Mouse (Mus musculus) G1E (cell line): ENCODE results near the gene Pak4. TPM values are rescaled to one million over a fixed set of nuclear protein-coding genes. Genes with fewer than 3 reads are reported as not detected.
A peak's percentile ranks its signal among the peaks of the same experiment; 100 is the strongest.

ENCODE experiments used
- ATAC-seq: 2 replicates; pipeline ENCODE4 v1.8.0; 2016; ENCODE audit warnings: mild to moderate bottlenecking; ENCODE audit not compliant: insufficient number of reproducible peaks, poor library complexity, low FRiP score, severe bottlenecking; ENCODE audit errors: extremely low read depth
- DNase-seq: peaks from one replicate; pipeline ENCODE4 v3.0.0; 2012; ENCODE audit warnings: low spot score
- H3K27me3 ChIP-seq: 2 replicates; pipeline ENCODE4 v1.6.1; 2012; ENCODE audit warnings: mild to moderate bottlenecking, low read length, inconsistent platforms; ENCODE audit not compliant: insufficient read depth
- H3K36me3 ChIP-seq: replicated peaks from 2 replicates; pipeline ENCODE3; 2012; ENCODE audit warnings: mild to moderate bottlenecking, inconsistent platforms
- H3K4me1 ChIP-seq: 2 replicates; pipeline ENCODE4 v1.6.1; 2012; ENCODE audit warnings: low read depth, low read length, inconsistent platforms, mixed read lengths; ENCODE audit not compliant: insufficient read depth
- H3K4me3 ChIP-seq: 2 replicates; pipeline ENCODE4 v1.5.1; 2012; ENCODE audit warnings: low read depth, mild to moderate bottlenecking, inconsistent platforms, low read length, moderate library complexity, mixed read lengths
- H3K9me3 ChIP-seq: replicated peaks from 2 replicates; pipeline ENCODE4 v1.6.1; 2012; ENCODE audit warnings: inconsistent platforms
- CTCF ChIP-seq: IDR thresholded peaks from 2 replicates; pipeline ENCODE4 v1.5.1; 2012; ENCODE audit warnings: low read depth, low read length, inconsistent platforms, mixed read lengths
- GATA1 ChIP-seq: IDR thresholded peaks from 2 replicates; pipeline ENCODE4 v1.6.1; 2012; ENCODE audit warnings: borderline replicate concordance, low read length, inconsistent platforms, mixed read lengths
- GATA2 ChIP-seq: IDR thresholded peaks from 2 replicates; pipeline ENCODE4 v1.6.1; 2012; ENCODE audit warnings: low read depth, low read length, inconsistent platforms, borderline replicate concordance
- POLR2AphosphoS5 ChIP-seq: IDR thresholded peaks from 2 replicates; pipeline ENCODE4 v1.6.1; 2012; ENCODE audit warnings: low read depth, low read length, inconsistent platforms; ENCODE audit not compliant: insufficient replicate concordance
- TAL1 ChIP-seq: conservative IDR thresholded peaks from 2 replicates; pipeline ENCODE4 v1.6.1; 2012; ENCODE audit warnings: low read depth, low read length, inconsistent platforms, mixed read lengths
- polyA plus RNA-seq: library from polyadenylated mRNA; stranded (reverse); fragments of >175 nt; gene quantifications from 2 replicates; pipeline ENCODE4 v1.2.3, GENCODE M21; 2012
- total RNA-seq, 2 experiments: library from RNA; stranded (forward) in 1 of 2; stranded (reverse) in 1 of 2; fragments of 200-1000 nt in 1 of 2; fragments of >200 nt in 1 of 2; fragmentation: Nextera tagmentation in 1 of 2; gene quantifications; 2 replicates each; pipeline ENCODE4 v1.2.3; 2014 to 2017

The Pak4 gene
- total and polyA plus RNA-seq, 3 experiments, result 5.6 to 72.6 (median 16.0) TPM

DNA sequence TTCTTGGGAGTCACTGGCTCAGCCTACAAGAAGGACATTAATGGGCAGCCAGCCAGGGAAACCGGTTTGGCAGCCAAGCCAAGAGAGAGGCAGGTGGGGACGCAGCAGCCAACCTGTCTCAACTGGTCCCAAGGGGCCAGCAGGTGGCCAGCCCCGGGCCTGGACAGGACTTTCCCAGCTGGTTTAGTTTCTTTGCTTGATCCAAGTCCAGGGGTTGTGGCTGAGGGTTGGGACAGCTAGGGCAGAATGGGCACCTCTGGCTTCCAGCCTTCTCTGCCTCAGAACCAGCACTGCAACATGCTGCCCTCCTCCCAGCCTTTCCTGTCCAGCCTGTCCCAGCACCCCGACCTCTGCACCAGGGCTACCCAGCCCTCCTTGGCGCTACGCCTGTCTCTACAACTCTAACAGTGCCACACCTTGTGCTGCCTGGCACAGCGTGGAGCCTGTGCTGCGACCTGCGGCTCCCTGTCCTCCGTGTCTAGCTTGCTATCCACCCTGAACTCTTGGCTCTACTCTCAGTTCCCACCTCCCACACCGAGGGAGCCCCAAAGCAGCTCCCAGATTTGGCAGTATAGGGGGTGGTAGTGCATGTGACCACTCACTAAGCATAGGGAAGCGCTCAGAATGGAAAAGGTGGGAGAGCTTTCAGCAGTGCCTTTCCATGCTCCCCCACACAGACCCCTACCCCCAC, 27.5 kb downstream of the Pak4 start:
- Histone ChIP-seq H3K4me3 (no peak overlapping the region), H3K4me1 (peaks cover 70% of the 10 kb centered on the region), H3K36me3 (peaks cover 97% of the 10 kb centered on the region), H3K27me3 (no peaks in the 10 kb centered on the region), H3K9me3 (no peaks in the 10 kb centered on the region)
- ATAC-seq (no peak), DNase-seq (no peak)
- TF ChIP-seq TAL1, result no peak
- TF ChIP-seq GATA2, result no peak
- TF ChIP-seq CTCF, result no peak
- no peak for TF ChIP-seq POLR2AphosphoS5
- no peak for TF ChIP-seq GATA1

DNA sequence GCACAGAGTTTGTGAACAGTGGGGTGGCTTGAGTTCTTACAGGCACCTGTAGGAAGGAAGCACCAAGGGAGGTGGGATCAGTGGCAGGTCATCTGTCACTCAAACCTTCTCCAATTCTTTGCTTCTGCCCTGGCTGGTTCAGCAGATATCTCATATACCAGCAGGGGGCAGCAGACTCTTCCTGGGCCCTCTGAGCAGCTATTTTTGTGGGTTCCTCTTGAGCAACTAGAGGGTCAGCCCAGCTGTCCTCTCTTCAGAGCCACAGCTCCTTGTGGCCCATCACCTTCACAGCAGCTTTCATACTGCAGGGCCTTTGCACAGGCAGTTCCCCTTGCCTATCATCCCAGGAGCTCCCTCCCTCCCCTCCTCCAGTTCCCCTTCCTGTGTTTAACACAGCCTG, 29.7 kb downstream of the Pak4 start:
- Histone ChIP-seq H3K27me3 (no peaks in the 10 kb centered on the region), H3K36me3 (peaks cover 97% of the 10 kb centered on the region), H3K4me3 (no peak overlapping the region), H3K9me3 (no peaks in the 10 kb centered on the region), H3K4me1 (peaks cover 48% of the 10 kb centered on the region)
- ATAC-seq (no peak), DNase-seq (peak; percentile 72)
- TF ChIP-seq CTCF, result peak; percentile 69
- no peak for TF ChIP-seq POLR2AphosphoS5

DNA sequence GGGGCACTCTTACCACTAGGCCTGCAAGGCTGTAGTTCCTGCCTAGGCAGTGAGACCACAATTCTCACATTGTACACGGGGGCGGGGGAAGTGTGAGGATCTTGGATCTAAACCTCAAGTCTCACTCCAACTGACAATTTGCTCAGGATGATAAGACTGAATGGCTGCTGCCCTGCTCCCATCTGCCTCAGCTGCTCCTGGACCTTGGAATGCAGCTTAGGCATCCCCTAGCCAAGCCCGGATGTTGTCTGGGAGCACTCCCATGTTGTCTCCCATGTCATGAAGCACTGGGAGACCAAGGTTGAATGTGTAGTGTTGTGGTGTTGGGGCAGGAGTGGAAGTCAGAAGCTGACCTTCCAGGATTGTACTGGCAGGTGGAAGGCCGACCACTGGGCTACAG, 30.4 kb downstream of the Pak4 start:
- Histone ChIP-seq H3K27me3 (no peaks in the 10 kb centered on the region), H3K4me1 (peaks cover 46% of the 10 kb centered on the region), H3K4me3 (no peak overlapping the region), H3K36me3 (peaks cover 97% of the 10 kb centered on the region), H3K9me3 (no peaks in the 10 kb centered on the region)
- no peak for TF ChIP-seq CTCF
- no peak for TF ChIP-seq TAL1
- TF ChIP-seq GATA2, result no peak
- TF ChIP-seq GATA1, result no peak
- no peak for TF ChIP-seq POLR2AphosphoS5
- DNase-seq, result no peak
- no peak for ATAC-seq

DNA sequence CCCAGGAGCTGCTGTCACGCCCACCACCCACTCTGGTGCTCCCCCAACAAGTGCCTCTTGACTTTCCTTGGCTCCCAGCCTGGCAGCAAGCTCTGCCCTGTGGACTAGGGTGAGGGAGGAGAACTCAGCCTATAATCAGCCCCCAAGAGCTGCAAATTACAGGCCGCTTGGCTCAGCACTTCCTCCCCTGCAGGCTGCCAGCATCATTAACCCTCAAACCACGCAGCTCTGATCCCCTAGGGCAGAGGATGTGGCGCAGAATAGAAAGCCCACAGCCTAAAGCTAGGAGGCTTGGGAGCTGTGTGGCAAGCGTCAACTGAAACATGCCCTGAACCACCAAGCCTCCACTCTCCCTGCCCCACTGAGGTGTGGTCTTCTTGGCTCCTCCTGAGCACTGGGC, 32.6 kb downstream of the Pak4 start:
- no peak for TF ChIP-seq GATA1
- no peak for TF ChIP-seq GATA2
- no peak for TF ChIP-seq CTCF
- no peak for TF ChIP-seq POLR2AphosphoS5
- no peak for TF ChIP-seq TAL1
- H3K36me3 ChIP-seq, result peaks cover 99% of the 10 kb centered on the region

DNA sequence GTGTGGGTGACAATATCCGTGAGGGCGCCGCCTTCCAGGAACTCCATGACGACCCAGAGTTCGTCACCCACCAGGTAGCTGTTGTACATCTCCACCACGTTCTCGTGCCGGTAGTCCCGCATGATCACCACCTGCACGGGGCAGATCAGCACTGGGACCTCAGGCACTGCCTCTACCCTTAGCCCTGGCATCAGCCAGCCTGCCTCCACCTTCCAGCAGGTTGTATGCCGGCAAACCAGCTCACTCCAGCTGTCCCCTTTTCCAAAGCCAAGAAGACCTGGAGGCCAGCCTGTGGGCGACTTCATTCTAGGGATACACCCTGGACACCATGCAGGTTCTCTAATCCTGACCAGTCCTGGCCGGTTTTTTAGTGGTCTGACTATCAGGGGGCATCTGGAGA, 35.0 kb downstream of the Pak4 start:
- no peak for DNase-seq
- H3K9me3 ChIP-seq, result no peaks in the 10 kb centered on the region
- no peak for ATAC-seq
- H3K4me3 ChIP-seq, result no peak overlapping the region
- no peaks in the 10 kb centered on the region for H3K27me3 ChIP-seq
- peaks cover 34% of the 10 kb centered on the region for H3K4me1 ChIP-seq
- peaks cover 97% of the 10 kb centered on the region for H3K36me3 ChIP-seq
- TF ChIP-seq TAL1, result no peak
- no peak for TF ChIP-seq POLR2AphosphoS5
- no peak for TF ChIP-seq GATA2
- no peak for TF ChIP-seq GATA1

More for the DNA sequence above, 32.6 kb downstream of the Pak4 start:
- Histone ChIP-seq H3K27me3 (no peaks in the 10 kb centered on the region), H3K9me3 (no peaks in the 10 kb centered on the region), H3K4me3 (no peak overlapping the region), H3K4me1 (peaks cover 34% of the 10 kb centered on the region)
- ATAC-seq (no peak), DNase-seq (no peak)

DNA sequence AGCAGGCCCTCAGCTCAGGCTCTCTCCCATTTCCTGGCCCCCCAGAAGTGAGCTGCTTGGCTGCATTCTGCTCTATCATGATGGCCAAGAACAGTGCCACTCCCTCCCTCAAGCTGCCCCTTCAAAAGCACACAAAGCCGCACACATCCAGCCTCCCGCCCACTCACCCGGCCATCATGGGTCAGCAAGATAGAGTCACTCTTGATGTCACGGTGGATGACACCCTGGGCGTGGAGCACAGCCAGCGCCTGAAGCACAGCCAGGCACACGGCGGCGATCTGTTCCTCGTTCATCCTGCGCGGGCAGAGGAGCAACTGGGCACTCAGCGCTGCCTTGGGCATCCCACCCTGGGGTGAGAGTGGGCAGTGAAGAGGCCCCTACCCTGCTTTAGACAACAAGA, 35.6 kb downstream of the Pak4 start:
- Histone ChIP-seq H3K27me3 (no peaks in the 10 kb centered on the region), H3K9me3 (no peaks in the 10 kb centered on the region), H3K4me1 (peaks cover 34% of the 10 kb centered on the region), H3K4me3 (no peak overlapping the region), H3K36me3 (peaks cover 94% of the 10 kb centered on the region)
- TF ChIP-seq GATA1, result no peak
- no peak for TF ChIP-seq CTCF
- TF ChIP-seq GATA2, result no peak
- TF ChIP-seq POLR2AphosphoS5, result no peak
- TF ChIP-seq TAL1, result no peak
- ATAC-seq, result no peak
- no peak for DNase-seq

DNA sequence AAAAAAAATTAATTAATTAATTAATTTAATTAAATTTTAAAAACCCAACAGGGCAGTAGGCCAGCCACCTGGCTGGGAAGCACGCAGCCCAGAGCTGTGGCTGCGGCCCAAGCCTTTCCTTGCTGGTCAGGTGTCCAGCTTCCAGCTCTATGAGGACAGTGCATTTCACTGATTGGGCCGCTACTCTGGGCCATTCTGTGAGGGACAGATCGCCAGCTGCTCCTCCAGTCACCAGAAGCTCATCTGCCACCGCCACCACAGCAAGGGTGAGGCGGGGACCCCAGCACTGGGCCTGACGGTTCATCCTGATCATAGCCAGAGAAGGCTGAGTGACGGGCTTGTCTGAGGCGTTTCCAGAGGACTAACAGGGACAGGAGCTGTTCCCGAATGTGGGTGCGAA, 36.0 kb downstream of the Pak4 start:
- peaks cover 93% of the 10 kb centered on the region for H3K36me3 ChIP-seq
- no peak for TF ChIP-seq POLR2AphosphoS5
- no peak for TF ChIP-seq TAL1
- TF ChIP-seq GATA1, result no peak
- TF ChIP-seq GATA2, result no peak
- TF ChIP-seq CTCF, result no peak
- no peak for DNase-seq
- peaks cover 37% of the 10 kb centered on the region for H3K4me1 ChIP-seq
- H3K9me3 ChIP-seq, result no peaks in the 10 kb centered on the region
- H3K27me3 ChIP-seq, result no peaks in the 10 kb centered on the region
- no peak for ATAC-seq
- no peak overlapping the region for H3K4me3 ChIP-seq
